Mouse (Mus musculus): Measurements from ENCODE around the gene Zfp239. TPM values are rescaled to one million over a fixed set of nuclear protein-coding genes. Genes with fewer than 3 reads are reported as not detected.
A peak's percentile ranks its signal among the peaks of the same experiment; 100 is the strongest.
"Not testable (repeated sequence)": the region's sequence is repeated elsewhere in the genome, so short reads cannot be mapped to it uniquely, and the experiment has no call there.

The Zfp239 gene
- polyA plus RNA-seq, 1 experiment from 2014 or later: 17.3 TPM

DNA sequence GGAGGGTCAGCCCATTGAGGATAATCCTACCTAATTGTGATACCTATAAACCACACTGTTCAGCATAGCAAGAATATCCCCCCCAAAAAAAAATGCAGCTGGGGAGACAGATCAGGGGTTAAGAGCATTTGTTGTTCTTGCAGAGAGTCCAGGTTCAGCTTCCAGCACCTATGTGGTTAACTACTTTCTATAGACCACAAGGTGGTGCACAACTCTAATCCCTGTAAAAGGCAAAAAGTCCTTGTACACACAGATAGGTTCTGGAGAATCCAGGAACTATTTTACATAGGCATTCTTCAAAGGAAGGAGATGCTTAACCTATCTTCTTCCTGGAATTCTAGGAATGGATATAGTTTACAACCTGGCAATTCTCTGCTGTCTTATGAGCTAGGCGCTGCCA is 3.9 kb upstream of the Zfp239 start:
- WGBS: 81% methylated on average over 1 of the region's 1 CpGs
- Histone ChIP-seq H3K36me3 (no peaks in the 10 kb centered on the region), H3K9me3 (replicated peaks) (no peaks in the 10 kb centered on the region), H3K4me3 (no peak overlapping the region), H3K27ac (no peak overlapping the region), H3K27me3 (ENCODE audit: low read depth, poor library complexity, severe bottlenecking) (no peaks in the 10 kb centered on the region), H3K4me1 (peaks cover 2% of the 10 kb centered on the region; the same call in 1 of the 2 replicates)
- no peak for DNase-seq (ENCODE audit: low spot score)

DNA sequence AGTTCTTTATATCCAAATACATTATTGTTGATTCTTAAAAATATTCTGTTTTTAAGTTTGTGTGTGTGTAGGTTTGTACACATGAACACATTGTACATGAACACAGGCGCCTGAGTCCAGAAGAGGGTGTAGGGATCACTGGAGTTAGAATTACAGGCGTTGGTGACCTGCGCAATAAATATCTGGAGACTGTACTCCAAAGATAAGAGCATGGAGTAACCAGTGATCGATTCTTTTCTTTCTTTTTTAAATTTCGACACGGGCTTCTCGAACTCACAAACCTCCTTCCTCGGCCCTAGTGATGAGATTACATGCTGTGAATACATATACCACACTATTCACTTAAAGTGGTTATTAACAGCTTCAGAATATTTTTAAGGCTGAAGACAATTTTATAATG is 565 bp downstream of the Zfp239 start:
- peaks cover 7% of the 10 kb centered on the region for H3K4me1 ChIP-seq
- H3K27ac ChIP-seq: peak overlapping the region; percentile 91; the same call in 1 of the 2 replicates
- no peak for DNase-seq (ENCODE audit: low spot score)
- no peaks in the 10 kb centered on the region for H3K36me3 ChIP-seq
- peak overlapping the region; percentile 82 for H3K4me3 ChIP-seq
- H3K9me3 ChIP-seq (replicated peaks): no peaks in the 10 kb centered on the region
- WGBS: 80% methylated on average over 8 of the region's 8 CpGs
- no peaks in the 10 kb centered on the region for H3K27me3 ChIP-seq (ENCODE audit: low read depth, poor library complexity, severe bottlenecking)

DNA sequence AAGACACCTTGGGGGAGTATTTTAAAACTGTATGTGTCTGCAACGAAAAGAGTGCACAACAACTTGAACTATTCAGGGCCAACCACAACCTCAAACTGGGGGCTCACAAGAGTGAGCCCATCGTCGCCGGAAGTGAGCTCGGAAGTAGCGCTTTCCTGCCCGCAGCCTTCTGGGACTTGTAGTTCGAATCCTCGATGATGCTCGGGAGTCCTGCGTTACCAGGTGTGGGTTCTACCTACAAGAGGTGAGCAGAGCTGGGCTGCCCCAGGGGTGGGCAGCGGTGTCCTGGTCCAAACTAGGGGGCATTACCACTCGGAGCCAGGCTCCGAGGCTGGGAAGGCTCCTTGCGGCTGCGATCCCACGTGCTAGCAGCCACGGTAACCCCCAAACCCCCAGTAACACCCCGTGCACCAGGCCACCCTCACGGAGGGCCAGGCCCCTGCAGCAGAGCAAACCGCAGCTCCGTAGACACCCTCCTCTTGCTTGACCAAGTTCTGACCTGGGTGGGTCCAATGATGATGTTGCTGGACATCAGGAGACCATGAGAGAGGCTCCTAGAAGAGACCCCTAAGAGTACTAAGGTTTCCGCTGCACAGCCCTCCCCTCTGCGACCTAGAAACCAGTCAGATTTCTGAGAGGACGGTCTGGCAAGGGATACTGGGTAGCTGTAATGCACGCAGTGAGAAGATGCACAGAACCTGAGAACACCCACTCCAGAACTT is 1.2 kb downstream of the Zfp239 start:
- WGBS: 5% methylated on average over 26 of the region's 26 CpGs
- peak; percentile 79 for DNase-seq (ENCODE audit: low spot score)
- H3K27ac ChIP-seq: peak overlapping the region; percentile 91
- no peaks in the 10 kb centered on the region for H3K27me3 ChIP-seq (ENCODE audit: low read depth, poor library complexity, severe bottlenecking)
- H3K36me3 ChIP-seq: no peaks in the 10 kb centered on the region
- H3K4me3 ChIP-seq: peak overlapping the region; percentile 82
- no peaks in the 10 kb centered on the region for H3K9me3 ChIP-seq (replicated peaks)
- peaks cover 7% of the 10 kb centered on the region for H3K4me1 ChIP-seq

DNA sequence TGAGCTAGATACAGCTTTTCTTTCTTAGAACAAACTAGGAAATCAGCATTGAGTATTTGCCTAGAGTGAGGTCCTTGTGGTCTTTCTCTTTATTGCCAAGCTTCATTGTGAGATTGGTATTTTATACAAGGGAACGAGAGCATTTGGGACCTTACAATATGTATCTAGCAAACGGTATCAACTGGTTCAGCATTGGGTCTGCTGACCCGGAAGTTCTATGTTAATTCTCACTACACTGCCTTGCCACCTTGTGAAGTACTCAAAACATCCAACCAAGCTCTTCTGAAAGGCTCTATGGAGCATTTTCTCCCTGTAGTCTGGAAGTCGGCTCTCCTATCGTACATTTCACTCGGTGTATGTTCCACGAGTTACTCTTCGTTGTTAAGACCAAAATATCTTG is 1.9 kb downstream of the Zfp239 start:
- no peak overlapping the region for H3K27ac ChIP-seq

DNA sequence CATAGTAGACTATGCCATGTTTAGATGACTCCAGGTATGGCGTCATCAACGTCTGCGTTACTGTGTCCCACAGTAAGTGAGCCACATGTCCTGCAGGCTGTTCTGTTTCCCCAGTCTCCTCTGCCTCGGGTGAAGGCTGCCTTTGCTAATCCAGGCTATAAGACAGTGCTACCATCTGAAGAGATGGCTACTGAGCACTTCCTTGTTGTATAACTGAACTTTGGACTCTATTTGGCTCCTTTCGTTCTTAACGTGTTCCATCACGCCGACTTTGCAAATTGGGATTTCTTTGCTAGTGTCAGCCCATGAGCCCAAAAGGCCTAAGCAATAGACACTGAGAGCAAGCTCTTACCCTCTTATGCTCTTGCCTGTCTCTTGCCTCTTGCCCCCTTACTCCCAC is 6.3 kb downstream of the Zfp239 start:
- H3K9me3 ChIP-seq (replicated peaks): no peaks in the 10 kb centered on the region
- H3K27ac ChIP-seq: no peak overlapping the region
- H3K4me1 ChIP-seq: peaks cover 4% of the 10 kb centered on the region
- H3K27me3 ChIP-seq (ENCODE audit: low read depth, poor library complexity, severe bottlenecking): no peaks in the 10 kb centered on the region
- peaks cover 14% of the 10 kb centered on the region for H3K36me3 ChIP-seq
- no peak overlapping the region for H3K4me3 ChIP-seq
- WGBS: 94% methylated on average over 8 of the region's 8 CpGs
- DNase-seq (ENCODE audit: low spot score): no peak

More for the DNA sequence above, 1.9 kb downstream of the Zfp239 start:
- no peaks in the 10 kb centered on the region for H3K9me3 ChIP-seq (replicated peaks)
- WGBS: 95% methylated on average over 8 of the region's 8 CpGs
- no peaks in the 10 kb centered on the region for H3K36me3 ChIP-seq
- H3K27me3 ChIP-seq (ENCODE audit: low read depth, poor library complexity, severe bottlenecking): no peaks in the 10 kb centered on the region
- DNase-seq (ENCODE audit: low spot score): no peak
- H3K4me3 ChIP-seq: peak overlapping the region; percentile 82
- peaks cover 7% of the 10 kb centered on the region for H3K4me1 ChIP-seq

DNA sequence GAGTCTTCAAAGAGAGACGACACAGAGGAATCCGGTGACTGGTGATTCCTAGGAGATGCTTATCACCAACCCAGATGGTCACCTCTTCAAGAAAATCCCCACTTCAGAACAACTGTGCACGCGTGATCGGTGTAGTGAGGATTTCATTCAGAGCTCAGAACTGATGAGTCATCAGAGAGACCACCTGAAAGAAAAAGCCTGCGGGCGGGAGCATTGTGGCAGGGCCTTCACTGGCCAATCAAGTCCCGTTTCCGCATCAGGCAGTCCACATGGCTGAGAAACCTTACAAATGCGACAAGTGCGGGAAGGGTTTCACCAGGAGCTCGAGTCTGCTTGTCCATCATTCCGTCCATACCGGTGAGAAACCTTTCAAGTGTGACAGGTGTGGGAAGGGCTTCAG is 9.1 kb downstream of the Zfp239 start:
- no peak overlapping the region for H3K4me3 ChIP-seq
- H3K9me3 ChIP-seq (replicated peaks): no peaks in the 10 kb centered on the region
- DNase-seq (ENCODE audit: low spot score): no peak
- H3K4me1 ChIP-seq: no peaks in the 10 kb centered on the region
- H3K27ac ChIP-seq: no peak overlapping the region
- H3K36me3 ChIP-seq: peaks cover 14% of the 10 kb centered on the region
- H3K27me3 ChIP-seq (ENCODE audit: low read depth, poor library complexity, severe bottlenecking): no peaks in the 10 kb centered on the region
- WGBS: 72% methylated on average over 14 of the region's 14 CpGs

DNA sequence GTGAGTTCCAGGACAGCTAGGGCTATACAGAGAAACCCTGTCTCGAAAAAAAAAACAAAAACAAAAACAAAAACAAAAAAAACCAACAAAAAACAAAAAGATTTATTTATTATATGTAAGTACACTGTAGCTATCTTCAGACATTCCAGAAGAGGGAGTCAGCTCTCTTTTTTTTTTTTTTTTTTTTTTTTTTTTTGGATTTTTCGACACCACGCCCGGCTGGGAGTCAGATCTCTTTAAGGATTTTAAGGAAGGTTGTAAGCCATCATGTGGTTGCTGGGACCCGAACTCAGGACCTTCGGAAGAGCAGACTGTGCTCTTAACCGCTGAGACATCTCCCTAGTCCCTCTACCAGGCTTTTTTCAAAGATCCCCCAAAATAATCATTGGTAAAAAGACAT is 11.6 kb downstream of the Zfp239 start:
- not testable (repeated sequence) for H3K9me3 ChIP-seq (replicated peaks); H3K27me3 ChIP-seq (ENCODE audit: low read depth, poor library complexity, severe bottlenecking); H3K27ac ChIP-seq; H3K4me3 ChIP-seq; DNase-seq (ENCODE audit: low spot score); H3K4me1 ChIP-seq
- peaks cover 14% of the 10 kb centered on the region for H3K36me3 ChIP-seq
- 85% methylated on average over 7 of the region's 7 CpGs for WGBS

DNA sequence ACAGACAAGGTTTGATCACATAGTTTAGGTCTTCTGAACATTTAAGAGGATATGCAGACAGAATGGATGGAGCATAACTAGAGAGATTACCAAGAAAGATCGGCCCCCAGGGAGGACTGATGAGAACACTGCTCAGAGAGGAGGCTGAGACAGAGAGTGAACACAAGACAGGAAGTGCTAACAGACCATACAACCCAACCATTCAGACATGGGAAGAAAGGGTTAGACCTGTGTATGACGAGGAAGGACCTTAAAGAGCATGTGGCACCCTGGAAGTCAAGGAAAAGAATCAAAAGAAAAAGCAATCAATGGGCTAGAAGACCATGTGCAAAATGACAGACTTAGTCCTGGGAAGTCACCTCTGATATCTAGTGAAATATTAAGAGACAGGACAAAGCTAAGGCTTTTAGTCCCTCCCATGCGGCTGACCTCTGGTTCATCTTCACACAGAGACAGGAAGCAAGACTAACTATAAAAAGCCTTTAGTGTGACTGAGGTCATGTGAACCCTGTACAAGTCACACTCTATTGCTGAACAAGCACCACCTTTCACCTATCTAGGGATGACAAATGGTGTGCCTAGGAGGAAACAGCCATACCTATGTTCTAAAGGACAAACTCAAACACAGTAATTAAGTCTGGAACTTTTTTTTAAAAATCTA is 12.9 kb downstream of the Zfp239 start:
- no peaks in the 10 kb centered on the region for H3K9me3 ChIP-seq (replicated peaks)
- no peak overlapping the region for H3K4me3 ChIP-seq
- no peak overlapping the region for H3K27ac ChIP-seq
- no peaks in the 10 kb centered on the region for H3K4me1 ChIP-seq
- peaks cover 14% of the 10 kb centered on the region for H3K36me3 ChIP-seq
- H3K27me3 ChIP-seq (ENCODE audit: low read depth, poor library complexity, severe bottlenecking): no peaks in the 10 kb centered on the region
- DNase-seq (ENCODE audit: low spot score): no peak
- 87% methylated on average over 3 of the region's 3 CpGs for WGBS

DNA sequence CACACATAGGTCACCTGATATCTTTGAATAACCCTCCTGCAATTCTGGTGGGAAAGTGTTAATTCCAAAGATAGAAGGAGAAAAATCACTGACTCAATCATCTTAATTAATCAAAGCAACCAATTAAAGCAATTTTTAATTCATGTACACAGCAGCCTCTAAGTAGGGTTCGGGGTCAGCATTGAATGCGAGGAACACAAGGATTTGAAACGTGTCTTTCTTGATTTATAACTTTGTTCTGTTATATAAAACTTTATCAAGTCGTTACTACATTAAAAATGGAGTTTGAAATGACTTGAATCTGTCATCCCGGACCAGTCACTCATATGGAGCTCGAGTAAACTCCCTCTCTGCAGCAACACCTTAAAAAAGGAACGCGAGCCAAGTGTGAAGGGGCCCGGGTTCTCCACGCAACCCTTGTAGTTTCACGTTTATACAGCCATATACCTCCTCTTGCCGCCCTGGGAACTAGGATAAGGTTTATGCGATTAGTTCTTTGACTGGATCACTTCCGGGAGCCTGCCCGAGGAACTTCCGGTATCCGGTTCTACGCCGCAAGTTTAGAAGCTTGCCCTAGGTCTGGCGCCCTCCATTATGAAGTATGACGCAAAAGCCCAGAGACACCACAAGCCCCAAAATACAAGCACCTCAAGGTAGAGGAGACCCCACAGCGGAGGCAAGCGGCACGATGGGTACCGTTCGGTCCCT is 17.0 kb downstream of the Zfp239 start:
- peak; percentile 91 for DNase-seq (ENCODE audit: low spot score)
- WGBS: 13% methylated on average over 26 of the region's 26 CpGs

DNA sequence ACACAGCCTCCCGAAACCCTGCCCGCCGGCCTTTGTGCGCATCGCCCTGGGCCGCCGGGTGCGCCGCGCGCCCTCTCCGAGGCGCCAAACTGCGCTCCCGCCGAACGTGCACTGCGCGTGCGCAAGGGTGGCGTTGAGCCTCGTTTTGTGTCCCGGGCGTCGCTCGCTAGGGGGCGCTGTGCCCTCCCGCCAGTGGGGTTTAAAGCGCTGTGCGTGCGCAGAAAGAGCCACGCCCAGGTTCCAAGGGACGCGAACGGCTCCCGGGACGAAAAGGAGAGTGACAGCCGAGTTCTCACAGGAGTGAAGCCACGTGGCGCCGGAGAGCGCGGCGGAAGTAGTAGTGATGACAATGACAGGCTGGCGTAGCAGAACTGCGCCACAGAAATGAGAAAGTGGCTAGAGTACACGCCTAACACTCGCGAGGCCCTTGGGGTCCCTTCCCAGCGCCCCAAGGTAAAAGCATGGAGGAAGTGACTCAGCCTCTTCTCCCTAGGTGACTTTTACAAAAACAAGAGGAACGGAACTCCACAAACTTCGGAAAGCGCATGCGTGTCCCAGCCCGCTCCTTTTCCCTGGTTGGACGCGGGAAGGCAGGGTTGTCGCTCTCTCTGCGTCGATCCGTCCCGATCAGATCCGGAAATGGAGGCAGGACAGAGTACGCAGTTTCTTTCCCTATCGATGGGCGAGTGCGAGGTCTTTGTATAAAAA is 17.7 kb downstream of the Zfp239 start:
- WGBS: under 1% methylated on average over 67 of the region's 67 CpGs
- Histone ChIP-seq H3K4me1 (peaks cover 11% of the 10 kb centered on the region), H3K9me3 (replicated peaks) (no peaks in the 10 kb centered on the region), H3K27me3 (ENCODE audit: low read depth, poor library complexity, severe bottlenecking) (no peaks in the 10 kb centered on the region), H3K27ac (peak overlapping the region; percentile 98), H3K4me3 (peak overlapping the region; percentile 62), H3K36me3 (no peaks in the 10 kb centered on the region)
- peak; percentile 100 for DNase-seq (ENCODE audit: low spot score)

More for the DNA sequence above, 17.0 kb downstream of the Zfp239 start:
- H3K4me3 ChIP-seq: peak overlapping the region; percentile 62
- no peaks in the 10 kb centered on the region for H3K9me3 ChIP-seq (replicated peaks)
- no peaks in the 10 kb centered on the region for H3K36me3 ChIP-seq
- peak overlapping the region; percentile 98 for H3K27ac ChIP-seq
- no peaks in the 10 kb centered on the region for H3K27me3 ChIP-seq (ENCODE audit: low read depth, poor library complexity, severe bottlenecking)
- H3K4me1 ChIP-seq: peaks cover 11% of the 10 kb centered on the region

DNA sequence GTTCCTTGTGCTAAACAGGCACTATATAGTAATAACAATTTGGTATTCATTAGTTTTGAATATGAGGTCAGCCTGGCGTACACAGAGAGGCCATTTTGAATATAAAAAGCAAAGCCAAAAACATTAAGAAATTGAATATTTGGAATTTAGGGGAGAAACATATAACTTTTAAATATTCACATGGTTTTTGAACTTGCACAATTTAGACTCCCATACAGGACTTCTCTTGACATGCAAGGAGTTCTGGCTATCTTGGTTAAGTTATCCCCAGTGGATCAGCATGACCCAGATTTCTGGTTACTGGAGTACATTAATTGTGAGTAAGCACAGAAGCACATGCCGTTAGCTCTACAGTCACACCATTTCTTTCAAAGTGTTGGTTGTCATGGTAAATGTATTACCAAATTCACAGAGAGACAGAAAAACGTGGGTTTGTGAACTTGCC is 18.5 kb downstream of the Zfp239 start:
- DNase-seq (ENCODE audit: low spot score): no peak
- Histone ChIP-seq H3K4me1 (peaks cover 11% of the 10 kb centered on the region), H3K27me3 (ENCODE audit: low read depth, poor library complexity, severe bottlenecking) (no peaks in the 10 kb centered on the region), H3K36me3 (no peaks in the 10 kb centered on the region), H3K27ac (peak overlapping the region; percentile 98), H3K9me3 (replicated peaks) (no peaks in the 10 kb centered on the region), H3K4me3 (peak overlapping the region; percentile 62)
- WGBS: 57% methylated on average over 3 of the region's 3 CpGs

DNA sequence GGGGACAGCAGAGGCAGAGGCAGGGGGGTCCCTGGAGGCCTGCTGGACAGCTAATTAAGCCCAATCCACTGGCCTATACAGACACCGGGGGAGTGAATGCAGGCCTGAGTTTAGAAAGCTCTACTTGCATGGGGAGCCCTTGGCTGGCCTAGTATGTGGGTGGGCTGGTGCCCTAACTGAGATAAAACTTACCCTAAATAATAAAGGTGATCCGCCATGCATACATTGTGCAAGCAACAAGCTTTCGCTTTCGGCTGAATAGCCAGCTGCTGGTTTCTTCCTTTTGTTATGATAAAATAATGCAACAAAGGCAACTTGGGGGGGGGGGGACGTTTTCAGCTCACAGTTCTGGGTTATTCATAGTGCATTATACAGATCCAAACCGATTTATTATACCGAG is 19.3 kb downstream of the Zfp239 start:
- Histone ChIP-seq H3K36me3 (no peaks in the 10 kb centered on the region), H3K4me3 (no peak overlapping the region), H3K4me1 (peaks cover 11% of the 10 kb centered on the region), H3K9me3 (replicated peaks) (no peaks in the 10 kb centered on the region), H3K27me3 (ENCODE audit: low read depth, poor library complexity, severe bottlenecking) (no peaks in the 10 kb centered on the region), H3K27ac (no peak overlapping the region)
- no peak for DNase-seq (ENCODE audit: low spot score)
- WGBS: 82% methylated on average over 7 of the region's 7 CpGs
